Mouse (Mus musculus): ENCODE measurements around the gene Pdzk1.

DNA sequence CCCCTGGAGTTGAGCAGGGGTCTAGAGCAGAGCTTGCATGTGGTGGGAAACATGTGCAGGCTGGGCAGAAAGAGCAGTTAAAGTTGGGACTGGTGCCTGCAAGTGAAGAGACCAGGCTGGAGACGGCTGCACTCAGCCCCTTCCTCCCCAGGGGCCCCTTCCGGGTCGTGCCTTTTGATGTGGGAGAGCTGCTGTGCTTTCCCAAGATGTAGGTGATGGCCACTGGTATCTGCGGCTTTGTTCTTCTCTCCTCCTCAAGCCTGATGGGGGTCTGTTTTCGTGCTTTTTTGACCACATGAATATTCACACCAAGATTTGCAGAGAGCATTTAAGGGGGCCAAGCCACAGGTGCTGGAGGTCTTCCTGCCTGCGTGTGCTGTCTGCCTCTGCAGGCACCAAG is 18.6 kb downstream of the Pdzk1 start:
- TF ChIP-seq MAX (IDR thresholded peaks at IDR 0.05; ENCODE audit: low read depth) (no peak), POLR2A (IDR thresholded peaks at IDR 0.05; ENCODE audit: insufficient read length, low read depth) (no peak), TCF3 (IDR thresholded peaks at IDR 0.05; ENCODE audit: insufficient read length, low read depth) (no peak), E2F4 (IDR thresholded peaks at IDR 0.05; ENCODE audit: insufficient read depth) (no peak)

All from myocyte (in vitro differentiated cells).